Mouse (Mus musculus) left cerebral cortex, postnatal 4 days (tissue): ENCODE measurements at regions not wholly inside any gene's neighbourhood (a gene's known extent, or its start where the extent isn't known, plus 50 kb on each side); places are given as distances from the start of the nearest gene placed in this dataset.
"Not testable (repeated sequence)": the region's sequence is repeated elsewhere in the genome, so short reads cannot be mapped to it uniquely, and the experiment has no call there.

Experiments
- DNase-seq: peaks from one replicate; pipeline ENCODE4 v3.0.0-alpha.2; 2022
- intact Hi-C: fragments of 180-260 bp; cut with DNase I; formaldehyde crosslinking; loops from one replicate; pipeline ENCODE4 v1.15.1; 2025

DNA sequence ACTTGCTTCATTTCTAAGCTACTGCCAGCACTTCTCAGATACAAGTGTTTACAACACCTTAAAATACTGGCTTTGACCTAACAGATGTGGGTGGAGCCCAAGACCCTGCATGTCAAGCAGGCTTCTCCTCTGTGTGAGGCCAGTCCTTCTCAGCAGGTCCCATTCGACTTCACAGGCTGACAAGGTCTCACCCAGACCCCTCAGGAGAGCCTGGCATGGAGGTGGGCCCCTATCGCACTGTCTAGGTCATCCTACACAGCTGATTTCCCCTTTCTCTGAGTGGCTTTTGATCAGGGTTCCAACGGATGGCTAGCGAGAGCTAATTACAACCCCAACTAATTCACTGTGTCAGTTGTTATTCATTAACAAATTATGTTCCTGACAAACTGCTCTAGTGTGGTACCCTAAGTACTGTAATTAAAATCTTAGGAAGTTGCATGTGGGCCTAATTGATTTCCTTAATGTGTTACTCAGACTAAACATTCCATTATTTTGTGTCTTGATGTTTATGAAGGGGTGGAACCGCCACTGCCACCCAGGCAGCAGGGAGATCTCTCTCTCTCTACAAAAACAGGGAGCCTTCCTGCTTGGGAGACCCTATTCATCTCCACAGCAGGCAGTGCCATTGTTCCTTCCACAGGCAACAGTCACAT lies 73.4 kb upstream of the Rad23b start:
- no peak for DNase-seq
- intact Hi-C loops = no loop called here

DNA sequence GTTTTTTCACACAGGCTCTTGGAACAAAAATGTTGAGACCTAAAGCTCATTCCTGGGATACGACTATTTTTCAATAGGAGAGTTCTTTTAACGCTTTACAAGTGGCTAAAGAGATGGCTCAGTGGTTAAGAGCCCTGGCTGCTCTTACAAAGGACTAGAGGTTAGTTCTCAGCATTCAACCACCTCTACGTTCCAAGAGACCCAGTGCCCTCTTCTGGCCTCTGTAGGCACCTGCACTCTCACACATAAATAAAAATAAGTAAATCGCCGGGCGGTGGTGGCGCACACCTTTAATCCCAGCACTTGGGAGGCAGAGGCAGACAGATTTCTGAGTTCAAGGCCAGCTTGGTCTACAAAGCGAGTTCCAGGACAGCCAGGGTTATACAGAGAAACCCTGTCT lies 70.5 kb upstream of the Rad23b start:
- intact Hi-C loops, DNase-seq: not testable (repeated sequence)

DNA sequence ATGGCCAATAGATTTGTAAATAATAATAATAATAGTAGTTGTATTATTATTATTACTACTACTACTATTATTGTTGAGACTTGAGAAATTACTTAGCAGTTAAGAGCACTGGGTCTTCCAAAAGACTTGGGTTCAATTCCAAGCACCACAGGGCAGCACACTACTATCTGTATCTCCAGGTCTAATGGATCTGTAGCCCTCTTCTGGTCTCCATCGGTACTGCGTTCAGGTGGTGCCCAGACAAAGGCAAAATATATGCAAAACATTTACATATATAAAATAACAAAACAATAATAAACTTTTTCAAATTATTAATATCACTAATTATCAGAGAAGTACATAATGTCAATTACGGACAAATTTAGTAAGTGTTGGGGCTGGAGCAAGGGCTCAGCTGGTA lies 69.1 kb upstream of the Rad23b start:
- DNase-seq = no peak
- intact Hi-C loops = no loop called here

DNA sequence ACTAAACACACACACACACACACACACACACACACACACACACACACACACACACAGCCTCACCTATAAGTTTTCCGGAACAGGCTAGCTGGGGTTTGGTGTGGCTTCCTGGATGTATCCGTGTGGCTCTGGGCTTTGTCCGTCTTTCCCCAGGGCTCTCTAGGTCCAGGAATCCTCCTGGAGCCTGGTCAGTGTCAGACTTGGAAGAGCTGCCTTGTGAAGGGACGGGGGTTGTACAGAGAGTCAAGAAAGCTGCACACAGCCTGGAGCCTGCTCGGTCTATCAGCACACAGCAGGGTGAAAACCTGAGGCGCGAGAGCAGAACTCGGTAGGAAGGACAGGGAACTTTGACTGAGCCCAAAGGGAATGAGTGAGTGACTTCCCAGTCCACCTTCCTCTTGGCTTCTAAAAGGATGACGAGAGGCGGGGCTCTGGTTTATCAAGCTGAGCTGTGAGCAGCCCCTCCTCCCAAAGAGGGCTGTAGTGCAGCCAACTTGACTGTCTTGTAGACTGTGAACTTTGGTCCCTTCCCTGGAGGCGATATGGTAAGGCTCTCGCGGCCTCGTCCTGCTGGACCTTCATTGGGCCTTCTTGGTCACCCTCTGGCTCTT lies 68.3 kb upstream of the Rad23b start:
- no peak for DNase-seq
- intact Hi-C loops = no loop called here

DNA sequence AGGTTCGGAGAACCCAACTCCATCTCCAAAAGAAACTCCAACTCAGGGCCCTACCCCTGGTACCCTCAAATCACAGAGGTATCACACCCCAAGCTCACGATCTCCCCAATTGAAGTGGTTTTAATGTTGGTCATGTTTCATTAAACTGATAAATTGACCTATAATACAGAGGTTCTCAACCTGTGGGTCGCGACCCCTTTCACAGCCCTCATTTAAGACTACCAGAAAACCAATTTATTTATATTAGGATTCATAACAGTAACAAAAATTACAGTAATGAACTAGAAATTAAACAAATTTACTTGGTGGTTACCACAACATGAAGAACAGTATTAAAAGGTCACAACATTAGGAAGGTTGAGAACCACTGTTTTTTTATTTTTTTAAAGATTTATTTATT lies 67.4 kb upstream of the Rad23b start:
- DNase-seq = no peak
- intact Hi-C loops = no loop called here

DNA sequence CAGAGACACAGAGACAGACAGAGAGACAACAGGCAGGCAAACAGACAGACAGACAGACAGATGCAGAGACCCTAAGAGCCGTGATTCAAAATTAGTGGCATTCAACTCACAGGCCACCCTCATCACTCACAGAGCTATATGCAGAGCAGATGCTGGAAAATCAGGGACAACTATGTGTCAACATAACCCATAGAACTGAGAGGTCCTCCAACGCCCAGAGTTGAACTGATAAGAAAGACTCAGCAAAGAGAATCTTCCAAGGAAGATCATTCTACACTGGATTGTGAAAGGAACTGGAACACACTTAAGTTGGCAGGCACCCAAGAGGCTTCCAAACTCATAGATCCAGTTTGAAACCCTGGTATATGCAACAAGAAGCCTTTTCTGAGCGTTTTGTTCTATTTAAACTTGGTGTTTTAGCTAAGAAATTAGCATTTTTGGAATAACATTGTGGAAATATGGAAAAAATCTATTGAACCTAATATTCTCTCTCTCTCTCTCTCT lies 65.1 kb upstream of the Rad23b start:
- intact Hi-C loops = no loop called here
- no peak for DNase-seq

DNA sequence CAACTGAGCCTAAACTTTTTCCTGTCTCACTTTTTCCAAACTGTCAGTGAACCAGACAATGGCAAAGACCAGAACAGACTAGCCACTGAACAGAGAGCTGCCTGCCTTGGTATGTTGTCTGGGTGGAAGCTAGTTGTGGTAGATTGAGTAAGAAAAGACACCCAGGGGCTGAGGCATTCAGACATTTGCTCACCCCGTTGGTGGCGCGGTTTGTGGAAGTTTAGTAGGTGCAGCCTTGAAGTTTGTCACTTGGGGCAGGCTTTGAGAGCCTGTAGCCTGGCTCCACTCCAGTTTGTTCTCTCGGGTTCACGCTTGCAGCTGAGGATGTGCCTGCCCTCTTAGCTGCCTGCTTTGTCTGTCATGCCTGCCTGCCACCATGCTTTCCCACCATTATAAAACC lies 64.2 kb upstream of the Rad23b start:
- intact Hi-C loops = no loop called here
- DNase-seq = peak; percentile 9

DNA sequence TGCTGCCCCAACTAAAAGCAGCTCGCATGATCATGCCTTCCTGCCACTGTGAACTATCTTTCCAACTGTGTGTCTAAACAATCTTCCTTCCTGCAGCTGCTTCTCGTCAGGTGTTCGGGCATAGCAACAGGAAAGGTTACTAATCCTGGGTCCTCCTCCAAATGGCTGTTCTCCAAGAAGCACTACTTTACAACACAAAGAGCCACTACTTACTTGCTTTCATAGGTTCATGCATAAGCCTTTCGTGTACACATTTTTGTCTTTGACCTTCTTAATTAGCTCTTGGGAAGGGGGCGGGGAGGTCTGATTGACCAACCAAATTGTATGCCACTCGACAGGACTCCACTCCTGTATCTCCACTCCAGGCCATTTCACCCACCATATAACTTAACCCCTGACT lies 61.4 kb upstream of the Rad23b start:
- intact Hi-C loops = no loop called here
- no peak for DNase-seq

DNA sequence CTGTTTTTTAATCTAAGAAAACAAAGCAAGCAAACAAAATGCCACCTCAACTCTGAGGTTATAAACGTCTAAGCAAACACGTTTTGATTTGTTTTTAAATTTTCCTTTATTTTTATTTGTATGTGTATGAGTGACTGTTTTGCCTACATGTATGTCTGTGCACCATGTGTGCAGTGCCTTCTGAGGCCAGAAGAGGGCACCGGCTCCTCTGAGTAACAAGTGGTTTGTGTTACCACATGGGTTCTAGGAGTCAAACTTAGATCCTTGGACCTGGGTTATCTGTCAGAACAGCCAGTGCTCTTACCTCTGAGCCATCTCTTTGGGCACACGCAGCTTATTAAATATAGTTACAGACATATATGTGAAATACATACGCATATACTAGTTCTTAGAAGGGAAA lies 57.6 kb upstream of the Rad23b start:
- intact Hi-C loops = no loop called here
- peak; percentile 35 for DNase-seq

DNA sequence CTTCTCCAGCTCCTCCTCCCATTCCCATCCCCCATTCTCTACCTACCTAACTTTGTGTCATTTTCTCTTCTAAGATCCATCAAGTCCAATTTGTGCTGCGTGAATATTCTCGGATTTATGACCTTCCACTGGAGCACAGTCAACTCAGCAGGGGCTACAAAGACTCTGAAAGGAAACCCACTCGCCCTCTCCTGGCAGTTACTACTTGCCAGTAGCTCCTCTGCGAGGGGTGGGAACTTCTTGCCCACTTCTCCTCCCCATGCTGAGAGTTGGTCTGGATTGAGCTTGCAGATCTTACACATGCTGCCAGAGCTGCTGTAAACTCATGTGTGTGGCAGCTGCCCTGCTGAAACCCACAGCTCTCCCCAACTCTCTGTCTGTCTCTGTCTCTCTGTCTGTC lies 57.1 kb upstream of the Rad23b start:
- intact Hi-C loops = no loop called here
- peak; percentile 53 for DNase-seq

DNA sequence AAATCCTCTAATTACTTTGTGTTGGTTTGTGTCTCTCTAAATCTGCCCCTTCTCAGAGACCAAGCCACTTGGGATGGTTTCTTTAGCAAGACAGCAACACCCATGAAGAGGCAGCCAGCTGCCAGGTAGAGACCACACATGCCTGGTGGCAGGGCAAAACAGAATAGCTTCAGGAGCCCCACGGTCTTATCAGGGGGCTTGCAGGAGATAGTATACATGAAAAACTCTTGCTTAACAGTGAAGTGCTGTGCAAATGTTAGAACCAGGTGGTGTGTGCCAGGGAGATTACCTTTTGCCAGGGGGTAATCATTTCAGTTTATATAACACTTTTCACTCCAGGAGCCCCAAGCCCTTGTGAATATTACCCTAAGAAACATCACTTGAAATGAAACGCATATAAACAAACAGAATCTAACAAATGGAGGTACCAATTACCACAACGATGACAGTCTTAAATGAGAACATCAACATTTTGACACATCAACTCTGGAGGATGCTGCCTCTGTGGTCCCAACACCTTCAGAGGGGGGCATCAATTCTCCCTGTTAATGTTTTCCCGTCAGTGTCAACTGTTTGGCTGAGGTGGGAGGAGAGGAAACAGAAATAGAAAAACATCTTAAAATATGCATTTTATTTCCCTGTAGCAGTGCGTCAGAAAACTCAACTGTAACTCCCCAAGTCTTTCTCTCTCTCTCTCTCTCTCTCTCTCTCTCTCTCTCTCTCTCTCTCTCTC lies 56.3 kb upstream of the Rad23b start:
- intact Hi-C loops = no loop called here
- no peak for DNase-seq

DNA sequence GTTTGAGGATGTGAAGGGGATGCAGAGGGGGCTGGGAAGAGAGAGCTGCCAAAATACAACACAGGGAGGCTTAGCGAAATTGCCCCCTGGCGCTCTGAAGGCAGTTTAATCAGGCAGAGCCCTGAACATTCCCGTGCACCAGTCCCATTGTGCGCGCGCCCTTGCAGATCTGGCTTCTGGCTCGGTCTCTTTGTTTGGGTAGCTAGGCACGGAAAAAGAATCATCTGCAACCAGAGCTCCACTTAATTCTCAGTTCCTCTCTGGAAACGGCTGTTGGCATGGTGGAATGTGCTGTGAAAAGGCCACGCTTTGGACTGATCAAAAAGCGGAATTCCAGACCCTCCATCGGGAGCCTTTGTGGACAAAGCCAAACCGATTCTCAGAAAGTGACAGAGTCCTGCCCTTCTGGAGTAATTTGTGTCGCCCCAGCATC lies 55.6 kb upstream of the Rad23b start:
- peak; percentile 81 for DNase-seq
- intact Hi-C loops = no loop called here

DNA sequence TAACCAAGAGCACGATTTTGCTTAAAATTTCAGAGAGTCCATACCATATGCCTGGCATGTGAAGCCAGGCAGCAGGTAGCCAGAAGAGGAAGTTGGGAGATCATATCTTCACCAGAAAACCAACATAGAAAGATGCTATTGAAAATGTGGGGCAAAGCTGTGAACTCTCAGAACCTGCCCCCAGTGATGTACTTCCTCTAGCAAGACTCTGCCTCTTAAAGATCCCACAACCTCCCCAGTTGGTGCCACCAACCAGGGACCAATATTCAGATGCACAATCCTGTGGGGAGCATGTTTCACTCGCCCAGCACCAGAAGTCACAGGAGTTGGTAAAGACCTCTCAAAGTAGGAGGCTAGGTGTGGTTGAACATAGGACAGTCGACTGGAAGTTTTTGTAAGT lies 52.0 kb upstream of the Rad23b start:
- no peak for DNase-seq
- intact Hi-C loops = no loop called here
